Mouse (Mus musculus) thymus, postnatal 25 days (tissue): Measurements from ENCODE around the gene Aff1.
A peak's percentile ranks its signal among the peaks of the same experiment; 100 is the strongest.

Source experiments
- DNase-seq: peaks from one replicate; pipeline ENCODE4 v3.0.0; 2022

The Aff1 gene

DNA sequence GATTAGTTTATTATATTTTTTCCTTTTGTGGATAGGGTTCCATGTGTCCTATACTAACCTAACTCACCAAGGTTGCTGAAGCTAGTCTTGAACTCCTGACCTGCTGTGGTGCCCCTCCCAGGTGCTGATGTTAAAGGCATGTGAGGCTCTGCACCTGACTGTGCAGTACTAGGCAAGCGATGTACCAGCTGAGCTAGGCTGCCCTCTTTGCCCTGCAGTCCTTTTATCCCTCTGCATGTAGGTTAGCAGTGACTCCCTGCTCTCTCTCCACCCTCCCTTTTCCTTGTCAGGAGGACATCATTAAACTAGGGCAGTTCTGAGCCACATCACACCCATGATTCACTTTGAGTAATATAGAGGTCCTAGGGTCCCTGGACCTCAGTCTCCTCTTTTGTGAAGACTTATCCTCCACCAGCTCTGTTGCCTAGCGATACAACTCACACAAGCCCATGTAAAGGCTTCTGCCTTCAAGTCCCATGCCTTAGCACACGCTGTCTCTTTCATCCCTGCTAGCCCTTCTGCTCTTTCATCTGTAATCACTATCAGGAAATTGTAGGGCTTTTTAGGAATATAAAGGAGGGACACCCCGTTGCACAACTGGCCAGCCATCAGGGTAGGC is 35.7 kb downstream of the Aff1 start:
- peak; percentile 60 for DNase-seq

DNA sequence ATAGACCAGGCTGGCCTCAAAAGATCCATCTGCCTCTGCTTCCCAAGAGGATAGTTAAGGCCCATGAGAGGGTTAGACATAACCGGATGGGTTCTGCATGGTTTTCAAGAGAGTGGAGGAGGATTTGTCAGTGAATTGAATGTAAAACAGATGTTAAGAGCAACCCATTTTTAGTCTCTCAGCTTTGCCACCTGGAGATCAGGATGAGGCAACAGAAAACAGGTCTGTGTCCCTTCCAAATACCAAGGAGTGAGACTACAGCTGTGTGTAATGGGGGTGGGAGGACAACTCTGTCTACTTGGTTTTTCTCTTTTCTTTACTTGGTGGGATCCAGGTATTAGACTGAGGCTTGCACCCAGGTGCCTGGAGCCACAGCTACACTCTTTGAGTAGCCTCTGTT is 37.1 kb downstream of the Aff1 start:
- no peak for DNase-seq

DNA sequence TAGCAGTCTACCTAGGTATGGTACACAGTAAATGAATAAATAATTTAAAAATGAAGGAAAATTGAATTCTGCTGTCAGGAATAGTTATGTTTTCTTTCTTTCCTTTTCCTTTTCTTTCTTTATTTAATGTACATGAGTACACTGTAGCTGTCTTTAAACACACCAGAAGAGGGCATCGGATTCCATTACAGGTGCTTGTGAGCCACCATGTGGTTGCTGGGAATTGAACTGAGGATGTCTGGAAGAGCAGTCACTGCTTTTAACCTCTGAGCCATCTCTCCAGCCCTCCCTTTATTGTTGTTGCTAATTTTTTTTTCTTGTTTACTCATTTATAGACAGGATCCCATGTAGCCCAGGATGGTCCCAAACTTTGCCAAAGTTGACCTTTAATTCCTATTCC is 38.0 kb downstream of the Aff1 start:
- no peak for DNase-seq

DNA sequence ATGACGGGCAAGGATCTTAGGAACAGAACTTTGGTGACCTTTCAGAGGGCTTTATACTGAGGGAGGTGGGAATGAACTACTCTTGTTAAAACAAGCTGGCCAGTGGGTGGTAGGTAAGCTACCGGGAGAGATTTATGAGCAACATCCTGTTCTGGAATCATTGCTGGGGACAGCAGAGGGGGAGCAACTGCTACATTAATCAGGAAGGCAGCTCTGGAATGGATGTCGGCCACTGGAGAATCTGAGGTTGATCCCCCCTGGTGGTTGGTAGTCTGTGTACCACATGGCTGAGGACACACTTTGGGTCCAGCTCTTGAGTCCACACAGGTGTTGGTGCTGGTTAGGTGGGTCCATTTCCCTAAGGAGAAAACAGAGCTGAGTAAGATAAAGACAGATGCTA is 38.6 kb downstream of the Aff1 start:
- no peak for DNase-seq

DNA sequence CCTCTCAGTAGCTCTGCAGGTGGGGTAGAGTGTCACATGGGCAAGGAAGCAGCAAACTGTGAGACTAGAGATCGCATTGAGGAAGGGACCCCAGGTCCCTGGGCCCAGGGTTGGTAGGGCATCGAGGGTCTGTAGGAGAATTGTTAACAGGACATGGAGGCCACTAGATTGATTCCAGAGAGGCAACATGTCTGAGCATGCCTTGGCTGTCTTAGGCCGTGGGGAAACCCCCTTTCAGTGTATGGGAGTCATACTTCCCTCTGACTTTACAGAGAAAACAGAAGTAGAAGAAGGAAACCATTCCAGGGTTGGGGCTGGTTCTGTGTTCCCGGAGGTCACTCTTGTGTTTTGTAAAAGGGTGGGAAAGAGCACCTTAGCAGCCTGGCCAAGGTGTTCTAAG is 40.4 kb downstream of the Aff1 start:
- no peak for DNase-seq

DNA sequence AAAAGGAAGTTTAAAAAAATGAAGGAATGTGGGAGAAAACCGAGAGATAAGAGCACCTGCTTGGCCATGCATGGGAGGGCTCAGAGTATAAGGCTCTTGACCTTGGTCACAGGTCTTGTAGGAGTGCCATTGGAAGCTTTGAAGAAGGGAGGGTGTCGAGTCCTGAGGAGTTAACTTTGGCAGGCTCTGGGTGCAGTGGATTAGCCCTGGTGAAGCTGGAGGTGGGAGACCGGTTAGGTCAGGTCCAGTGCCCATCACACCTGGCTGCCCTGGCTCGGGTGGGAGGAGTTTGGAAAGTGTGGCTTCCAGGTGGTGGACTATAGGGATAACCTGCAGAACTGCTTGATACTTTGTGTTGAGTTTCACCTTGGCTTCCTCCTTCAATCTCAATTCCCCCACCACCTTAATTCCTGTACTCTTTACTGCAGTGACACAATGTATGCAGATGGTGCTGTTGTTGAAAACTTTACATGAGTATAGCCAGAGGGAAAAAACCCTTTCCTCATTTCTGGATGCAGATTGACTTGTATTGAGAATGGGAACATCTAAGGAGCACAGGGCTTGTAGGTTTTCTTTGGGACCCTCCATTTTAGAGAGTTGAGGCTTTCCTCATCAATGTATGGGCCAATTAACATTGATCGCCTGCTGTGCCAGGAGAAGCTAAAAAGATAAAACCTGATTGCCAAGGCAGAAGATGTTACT is 43.4 kb downstream of the Aff1 start:
- DNase-seq = no peak

DNA sequence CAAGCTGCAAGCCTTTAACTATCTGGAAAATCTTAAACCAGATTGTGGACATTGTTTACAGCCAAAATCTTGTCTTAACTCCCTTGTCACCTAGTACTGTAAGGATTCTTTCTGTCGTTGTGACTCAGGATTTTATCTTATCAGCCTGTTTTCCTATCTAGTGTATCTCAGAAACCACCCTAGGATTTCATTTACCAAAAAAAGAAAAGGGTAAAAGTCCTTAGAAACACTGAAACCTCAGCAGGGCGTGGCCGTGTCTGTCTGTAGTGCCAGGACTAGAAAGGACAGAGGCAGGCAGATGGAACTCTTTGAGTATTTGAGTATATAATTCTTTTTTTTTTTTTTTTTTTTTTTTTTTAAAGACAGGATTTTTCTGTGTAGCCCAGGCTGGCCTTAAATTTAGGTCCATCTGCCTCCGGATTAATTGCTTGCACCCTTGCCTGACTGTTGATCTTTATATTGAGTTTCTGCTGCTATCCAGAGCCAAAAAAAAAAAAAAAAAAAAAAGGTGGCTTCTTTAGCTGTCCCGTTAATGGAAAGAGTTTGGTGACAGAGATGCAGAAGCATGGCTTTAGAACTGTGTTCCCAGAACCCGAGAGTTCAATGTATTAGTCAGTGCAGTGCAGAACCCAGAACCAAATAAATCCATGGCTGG is 44.5 kb downstream of the Aff1 start:
- DNase-seq = no peak

DNA sequence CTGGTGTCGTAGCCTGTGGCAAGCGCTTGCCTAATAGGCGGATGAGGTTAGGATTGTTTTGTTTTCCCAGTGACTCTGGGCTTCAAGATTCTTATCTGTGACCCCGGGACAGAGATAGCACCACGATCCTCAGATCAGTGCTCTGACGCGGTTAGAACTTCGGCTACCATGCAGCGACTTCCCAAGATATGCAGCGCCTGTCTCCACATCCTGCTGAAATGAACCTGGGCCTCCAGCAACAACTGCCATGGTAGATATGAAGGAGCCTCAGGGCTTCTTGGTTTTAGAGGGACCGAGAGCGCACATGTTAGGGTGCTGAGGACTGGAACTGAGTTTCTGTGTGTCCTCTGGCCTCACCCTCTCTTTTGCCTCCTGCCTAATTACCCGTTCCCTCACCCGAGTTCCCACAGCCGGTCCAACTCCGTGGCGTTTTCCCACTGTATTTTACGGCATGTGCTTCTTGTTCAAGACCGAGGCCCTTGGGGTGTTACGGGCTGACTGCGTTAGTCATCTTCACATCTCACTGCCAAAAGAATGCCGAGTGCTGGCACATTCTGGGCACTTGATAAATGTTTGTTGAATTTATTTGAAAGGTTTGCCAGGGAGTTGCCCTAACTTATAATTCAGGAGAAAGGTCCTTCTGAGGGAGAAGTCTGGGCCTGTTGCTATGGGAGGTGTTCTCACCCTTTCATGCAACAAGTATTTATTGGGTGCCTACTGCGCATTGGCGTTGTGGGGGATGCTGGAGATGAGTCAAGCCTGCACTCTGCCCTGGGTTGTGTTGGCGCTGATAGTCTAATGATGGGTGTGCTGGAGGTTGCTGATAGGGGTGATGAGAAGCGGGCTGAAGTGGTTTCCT is 45.3 kb downstream of the Aff1 start:
- no peak for DNase-seq

DNA sequence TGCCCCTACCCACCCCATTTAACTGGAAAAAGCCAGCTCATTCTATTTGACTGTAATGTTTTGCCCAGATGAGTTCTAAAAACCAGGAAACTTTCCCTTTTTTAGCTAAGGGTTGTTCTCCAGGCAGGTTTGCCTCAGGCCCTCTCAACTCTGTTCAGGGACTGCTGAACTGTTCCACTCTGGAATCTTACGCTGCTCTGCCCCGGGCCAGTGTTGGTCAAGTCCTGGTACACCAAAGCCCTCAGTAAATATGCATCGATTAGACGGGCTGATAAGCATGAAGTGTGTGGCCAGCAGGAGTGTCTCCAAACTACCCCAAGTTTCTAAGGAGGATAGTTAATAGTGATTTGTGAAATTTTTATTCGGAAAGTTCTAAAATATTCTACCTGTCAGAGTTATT is 46.3 kb downstream of the Aff1 start:
- DNase-seq = no peak

DNA sequence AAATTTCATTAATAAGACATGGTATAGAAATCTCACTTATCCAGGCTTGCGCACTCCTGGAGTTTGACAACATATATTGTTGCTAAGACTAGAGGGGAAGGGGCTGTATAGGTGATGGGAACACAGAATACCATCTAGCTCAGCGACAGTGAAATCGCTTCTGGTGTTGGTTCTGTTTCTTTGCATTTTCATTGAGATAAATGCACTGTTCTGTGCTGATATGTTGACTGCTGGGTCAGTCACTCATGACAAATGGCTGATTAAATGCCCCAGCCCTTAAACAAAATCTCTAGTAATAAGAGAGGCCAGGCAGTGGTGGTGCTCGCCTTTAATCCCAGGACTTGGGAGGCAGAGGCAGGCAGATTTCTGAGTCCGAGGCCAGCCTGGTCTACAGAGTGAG is 47.0 kb downstream of the Aff1 start:
- no peak for DNase-seq

DNA sequence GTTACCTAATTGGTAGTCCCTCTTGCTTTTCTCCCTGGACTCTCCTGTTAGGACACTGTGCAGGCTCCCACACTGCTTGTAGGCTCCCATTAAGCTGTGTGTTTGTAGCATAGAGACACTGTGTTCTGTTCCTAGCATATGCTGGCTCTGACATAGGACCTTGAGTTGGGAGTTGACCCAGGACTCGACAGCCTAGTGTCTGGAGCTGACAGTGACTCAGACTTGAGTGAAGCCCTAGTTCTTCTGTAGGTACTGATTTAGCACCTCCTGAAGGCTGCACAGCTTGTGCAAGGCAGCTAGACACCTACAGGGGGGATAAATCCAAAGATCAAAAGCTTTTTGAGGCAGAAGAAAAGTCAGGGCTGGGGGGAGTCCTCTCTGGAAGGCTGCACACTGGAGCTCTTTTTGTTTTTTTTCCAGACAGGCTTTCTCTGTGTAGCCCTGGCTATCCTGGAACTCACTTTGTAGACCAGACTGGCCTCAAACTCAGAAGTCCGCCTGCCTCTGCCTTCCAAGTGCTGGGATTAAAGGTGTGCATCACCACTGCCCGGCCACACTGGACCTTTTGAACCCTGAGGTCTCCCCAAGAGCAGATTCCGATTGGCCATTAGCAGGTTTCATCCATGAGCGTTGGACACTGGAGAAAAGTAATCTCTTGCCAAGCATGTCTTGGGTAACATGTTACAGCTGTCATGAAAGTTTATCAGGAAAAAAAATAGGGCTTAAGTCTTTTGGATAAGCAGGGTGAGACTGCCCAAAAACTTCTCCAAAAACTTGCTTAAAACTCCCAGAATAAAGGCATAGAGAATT is 48.1 kb downstream of the Aff1 start:
- DNase-seq = no peak

DNA sequence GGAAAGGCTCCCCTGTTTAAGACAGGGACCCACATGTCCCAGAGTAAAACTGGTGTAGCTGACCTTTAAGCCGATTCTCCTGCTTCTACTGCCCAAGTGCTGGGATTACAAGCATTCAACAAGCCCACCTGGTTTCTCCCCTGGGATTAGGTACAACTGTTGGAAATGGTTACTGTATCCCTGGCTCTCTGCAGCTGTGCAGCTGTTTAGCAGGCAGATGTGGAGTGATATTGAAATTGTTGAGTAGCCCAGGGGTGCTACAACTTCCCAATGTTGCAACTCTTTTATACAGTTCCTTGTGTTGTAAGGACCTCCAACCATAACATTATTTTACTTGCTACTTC is 48.7 kb downstream of the Aff1 start:
- no peak for DNase-seq

DNA sequence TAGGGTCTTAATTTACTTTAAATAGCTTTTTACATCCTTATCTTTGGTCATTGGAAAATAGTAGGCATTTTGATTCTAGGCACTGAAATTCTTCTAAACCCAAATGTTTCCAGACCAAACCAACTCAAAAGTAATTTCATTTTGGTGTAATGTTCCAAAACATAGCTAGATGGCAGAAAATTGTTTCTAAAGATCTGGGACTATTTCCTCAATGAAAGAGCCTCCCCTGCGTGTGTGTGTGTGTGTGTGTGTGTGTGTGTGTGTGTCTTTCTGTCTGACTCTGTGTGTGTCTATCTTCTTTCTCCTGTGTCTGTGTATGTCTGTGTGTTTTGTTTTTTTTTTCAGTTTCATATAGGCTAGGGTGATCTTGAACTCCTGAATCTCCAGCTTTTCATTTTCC is 49.3 kb downstream of the Aff1 start:
- no peak for DNase-seq

DNA sequence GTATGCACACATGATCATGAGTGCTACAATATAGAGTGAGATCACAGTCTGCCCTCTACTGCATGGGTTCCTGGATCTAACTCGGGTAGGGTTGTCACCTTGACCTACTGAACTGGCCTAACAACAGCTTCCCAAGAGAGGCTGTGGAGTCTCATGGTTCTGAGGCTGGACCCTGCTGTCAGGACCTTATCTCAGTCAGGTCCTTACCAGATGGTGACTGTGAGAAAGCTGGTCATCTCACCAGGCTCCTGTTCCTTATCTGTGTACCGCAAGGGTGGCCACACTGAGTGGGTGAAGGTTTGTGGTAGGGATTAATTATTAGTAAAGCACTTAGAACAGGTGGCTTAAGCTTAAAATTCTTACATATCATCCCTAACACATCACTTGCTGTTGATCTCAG is 49.8 kb downstream of the Aff1 start:
- DNase-seq = no peak

DNA sequence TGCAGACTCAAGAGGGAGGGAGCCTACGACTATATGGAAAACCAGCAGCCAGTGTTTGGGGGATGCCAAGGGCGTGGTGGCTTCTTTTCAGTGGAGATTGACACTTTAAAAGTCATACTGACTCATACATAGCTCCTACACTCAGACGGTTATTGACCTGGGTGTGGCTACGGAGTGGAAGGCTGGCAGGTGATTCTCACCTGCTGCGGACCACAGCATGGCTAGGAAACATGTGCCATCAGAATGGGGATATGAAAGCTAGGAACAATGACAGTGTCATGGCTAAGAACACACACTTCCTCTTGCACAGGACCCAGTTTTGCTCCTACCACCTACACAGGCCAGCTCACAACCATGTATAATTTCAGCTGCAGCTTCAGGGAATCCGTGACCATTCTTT is 52.4 kb downstream of the Aff1 start:
- no peak for DNase-seq

DNA sequence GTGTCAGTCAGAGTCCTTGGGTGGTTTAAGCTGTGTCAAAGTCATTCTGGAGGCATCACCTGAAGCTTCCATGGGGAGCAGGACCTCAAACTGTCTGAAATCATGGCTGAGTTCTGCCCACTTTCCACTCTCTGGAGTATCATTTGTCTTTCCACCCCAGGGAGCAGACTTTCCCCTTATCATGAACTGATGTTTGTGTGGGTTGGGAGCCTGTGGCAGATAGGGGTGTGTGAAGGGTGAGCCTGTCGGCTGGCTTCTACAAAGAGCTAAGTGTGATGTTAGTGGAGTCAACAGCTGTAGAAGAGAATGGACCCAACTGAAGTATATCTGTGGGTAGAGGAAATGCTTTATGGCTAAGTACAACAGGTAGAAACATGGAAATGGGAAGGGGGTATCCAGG is 53.5 kb downstream of the Aff1 start:
- no peak for DNase-seq

DNA sequence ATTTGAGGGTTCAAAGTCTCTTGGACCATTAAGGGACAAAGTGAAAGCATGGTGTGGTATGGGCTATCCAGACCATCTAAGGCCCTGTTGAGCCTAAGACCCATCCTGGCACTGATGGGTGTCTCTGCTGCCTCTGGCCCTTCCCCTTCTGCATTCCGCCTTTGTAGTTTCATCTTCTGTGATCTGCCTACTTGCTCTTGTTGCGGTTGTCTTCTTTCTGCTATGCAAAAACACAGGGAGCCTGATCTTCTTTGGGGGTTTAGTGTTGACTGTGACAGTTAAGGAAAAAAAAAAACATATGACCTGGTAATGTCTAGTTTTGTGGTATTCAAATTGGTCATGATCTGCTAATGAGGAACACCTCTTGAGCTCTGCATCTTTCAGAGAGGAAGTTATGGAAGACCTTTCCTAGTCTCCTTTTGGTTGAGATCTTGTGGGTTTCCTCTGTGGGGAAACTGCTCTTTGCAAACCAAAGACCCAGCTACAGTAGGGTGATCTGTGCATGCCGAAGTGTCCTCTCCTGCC is 54.4 kb downstream of the Aff1 start:
- DNase-seq = no peak

DNA sequence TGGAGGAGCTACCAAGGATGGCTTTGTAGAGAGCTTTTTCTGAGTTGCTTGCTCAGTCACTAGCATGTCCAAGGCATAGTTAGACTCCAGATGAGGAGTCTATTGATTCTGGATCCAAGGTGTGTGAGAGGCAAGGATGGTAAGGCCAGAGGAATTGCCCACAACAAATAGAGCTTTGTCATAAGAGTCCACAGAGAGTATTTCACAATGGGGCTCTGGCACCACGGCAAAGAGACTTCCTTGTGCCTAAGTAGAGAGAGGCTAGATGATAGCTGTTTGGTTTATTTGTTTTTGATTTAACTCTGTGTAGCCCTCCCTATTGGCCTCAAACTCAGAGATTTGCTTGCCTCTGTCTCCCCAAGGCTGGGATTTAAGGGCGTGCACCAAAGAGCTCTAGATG is 54.9 kb downstream of the Aff1 start:
- DNase-seq = no peak

DNA sequence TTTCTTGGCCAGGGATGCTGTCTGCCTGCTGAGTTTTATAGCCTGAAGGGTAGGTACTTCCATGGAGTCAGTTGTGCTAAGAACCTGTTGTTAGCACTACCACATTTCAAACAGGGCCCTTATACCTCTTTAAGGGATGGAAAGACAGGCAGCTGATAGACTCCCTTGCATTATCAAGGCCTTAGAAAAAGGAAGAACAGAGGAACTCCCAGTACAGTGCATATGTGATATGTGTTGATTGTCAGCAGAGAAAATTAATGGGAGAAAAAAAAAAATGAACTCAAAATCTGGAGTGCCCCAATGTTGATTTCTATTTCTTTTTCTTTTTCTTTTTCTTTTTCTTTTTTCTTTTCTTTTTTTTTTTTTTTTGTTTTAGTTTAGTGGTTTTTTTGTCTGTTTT is 56.2 kb downstream of the Aff1 start:
- DNase-seq = no peak

DNA sequence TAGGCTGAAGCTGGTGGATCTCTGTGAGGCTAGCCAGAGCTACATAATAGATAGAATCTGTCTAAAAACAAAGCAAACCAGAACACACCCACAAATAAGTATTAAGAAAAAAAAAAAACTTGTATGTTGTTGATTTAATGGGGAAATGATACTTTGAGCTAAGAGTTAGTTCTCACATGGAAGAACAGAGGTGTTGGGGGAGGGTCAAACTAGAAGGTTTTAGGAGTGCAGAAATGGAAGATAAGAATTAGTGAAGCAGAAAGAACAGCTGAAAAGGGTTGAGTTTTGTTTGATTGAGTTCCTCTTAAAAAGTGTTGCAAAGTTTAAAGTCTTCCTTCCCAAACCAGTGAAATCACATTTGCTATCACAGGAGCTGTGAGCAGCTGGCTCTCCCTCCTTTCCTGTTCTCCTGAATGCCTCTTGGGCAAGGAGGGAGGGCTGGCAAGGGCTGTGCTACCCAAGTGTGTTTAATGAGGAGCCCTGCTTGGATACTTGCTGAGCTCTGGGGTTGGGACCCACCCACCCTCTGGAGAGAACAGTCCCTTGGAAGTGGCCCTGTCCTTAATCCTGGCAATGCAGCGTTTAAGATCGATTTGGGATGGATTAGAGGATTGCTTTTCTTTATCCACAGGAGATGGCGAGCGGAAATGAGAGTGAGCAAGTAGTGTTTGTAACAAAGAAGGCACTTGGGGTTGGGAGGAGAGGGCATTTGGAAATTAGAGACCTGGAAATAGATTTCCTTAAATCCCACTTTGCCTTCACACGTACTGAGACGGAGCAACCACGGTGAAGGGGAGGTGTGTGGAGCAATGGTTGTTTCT is 57.5 kb downstream of the Aff1 start:
- no peak for DNase-seq

DNA sequence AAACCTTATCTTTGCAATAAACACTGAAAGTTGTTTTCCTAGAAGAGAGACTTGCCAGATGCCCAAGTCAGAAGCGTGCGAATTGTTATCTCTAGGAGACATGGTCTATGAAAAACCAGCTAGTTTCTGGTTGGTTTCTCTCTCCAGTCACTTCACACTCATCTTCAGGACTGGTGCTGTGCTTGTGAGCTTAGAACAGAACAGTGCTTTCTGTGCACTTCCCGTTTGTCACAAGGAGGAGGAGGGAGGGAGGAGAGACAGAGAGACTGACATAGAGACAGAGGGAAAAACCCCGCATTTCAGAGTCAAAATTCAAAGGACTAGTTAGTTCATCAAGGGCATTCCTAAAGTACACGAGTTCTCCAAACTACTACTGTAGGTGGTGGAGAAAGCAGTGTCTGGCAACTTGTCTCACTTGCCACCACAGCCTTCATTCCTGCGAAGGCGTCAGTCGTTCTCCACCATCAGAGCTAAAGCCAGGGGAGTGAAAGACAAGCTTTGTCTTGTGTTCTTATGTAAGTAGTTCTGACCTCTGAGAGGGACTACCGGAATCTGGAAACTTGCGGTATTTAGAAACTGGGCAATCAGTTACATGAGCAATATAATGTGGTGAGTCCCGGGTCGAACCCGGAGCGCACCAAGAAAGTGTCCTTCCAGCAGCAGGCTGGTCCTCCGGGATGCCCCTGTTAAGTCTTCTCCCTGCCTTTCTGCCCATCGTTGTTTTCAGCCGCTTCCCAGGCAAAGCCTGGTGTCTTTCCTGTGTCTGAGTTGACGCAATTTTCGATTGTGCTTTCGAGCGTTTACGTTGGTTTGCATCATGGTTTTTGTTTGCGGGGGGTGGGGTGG is 60.7 kb downstream of the Aff1 start:
- DNase-seq = peak; percentile 64
